Mouse (Mus musculus) midbrain, embryonic 15.5 days (tissue): ENCODE results near the gene Chd3. TPM values are rescaled to one million over a fixed set of nuclear protein-coding genes. Genes with fewer than 3 reads are reported as not detected.
A peak's percentile ranks its signal among the peaks of the same experiment; 100 is the strongest.

Experiments
- ATAC-seq: fragments of 200-750 bp; cut with Nextera tagmentation; replicated peaks from 2 replicates; pipeline ENCODE4 v1.8.0; 2017; ENCODE audit warnings: moderate TSS enrichment
- H3K27ac ChIP-seq: fragments of 300-500 bp; sonication (generic); 2 replicates; pipeline ENCODE4 v1.5.1; 2015; ENCODE audit warnings: mild to moderate bottlenecking, inconsistent platforms
- H3K27me3 ChIP-seq: fragments of 300-500 bp; sonication (generic); replicated peaks from 2 replicates; pipeline ENCODE4 v1.6.1; 2015; ENCODE audit warnings: inconsistent platforms
- H3K36me3 ChIP-seq: fragments of 300-500 bp; sonication (generic); replicated peaks from 2 replicates; pipeline ENCODE4 v1.6.1; 2015; ENCODE audit warnings: inconsistent platforms
- H3K4me1 ChIP-seq: fragments of 300-500 bp; sonication (generic); 2 replicates; pipeline ENCODE4 v1.6.1; 2015; ENCODE audit warnings: inconsistent platforms
- H3K4me2 ChIP-seq: fragments of 300-500 bp; sonication (generic); 2 replicates; pipeline ENCODE4 v1.6.1; 2015; ENCODE audit warnings: inconsistent platforms, mild to moderate bottlenecking, moderate library complexity
- H3K4me3 ChIP-seq: fragments of 300-500 bp; sonication (generic); 2 replicates; pipeline ENCODE4 v1.5.1; 2015; ENCODE audit warnings: mild to moderate bottlenecking, inconsistent platforms
- H3K9ac ChIP-seq: fragments of 300-500 bp; sonication (generic); 2 replicates; pipeline ENCODE4 v1.6.1; 2015; ENCODE audit warnings: mild to moderate bottlenecking, inconsistent platforms
- H3K9me3 ChIP-seq: fragments of 300-500 bp; sonication (generic); 2 replicates; pipeline ENCODE4 v1.6.1; 2016; ENCODE audit warnings: inconsistent platforms
- WGBS: fragments of 180-500 bp; shearing (Covaris S2); methylation state at CpG from one replicate; pipeline ENCODE4 v1.1.7; 2015; ENCODE audit warnings: mixed read lengths; 5-methylcytosine and 5-hydroxymethylcytosine counted together
- polyA plus RNA-seq: library from polyadenylated mRNA; unstranded; fragments of >200 nt; fragmentation: Nextera tagmentation; extraction: Ambion mirVana; gene quantifications from 2 replicates; pipeline ENCODE4 v1.2.1, GENCODE M21; 2015

Chd3 gene
- polyA plus RNA-seq, 1 experiment from 2014 or later = 102 TPM

DNA sequence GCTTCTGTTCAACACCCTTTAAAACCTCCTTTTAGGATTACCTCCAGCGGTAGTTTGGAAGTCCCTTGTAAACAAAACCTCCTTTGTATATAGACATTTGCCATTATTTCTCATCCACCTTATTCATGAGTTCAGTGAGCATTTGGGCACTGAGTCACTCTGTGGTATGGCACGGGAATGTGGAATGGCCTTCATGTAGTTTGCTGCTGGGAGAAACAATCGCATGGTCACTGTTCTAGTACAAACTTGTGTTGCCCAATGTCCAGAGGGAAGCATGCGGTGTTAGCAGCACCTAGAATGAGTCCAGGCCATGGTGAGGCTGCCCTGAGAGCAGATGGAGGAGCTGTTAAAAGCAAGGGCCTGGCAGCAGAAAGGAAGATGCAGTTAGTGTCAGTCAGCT, 34.4 kb downstream of the Chd3 start:
- Histone ChIP-seq H3K27me3 (no peaks in the 10 kb centered on the region; the same call in 1 of the 2 replicates), H3K4me1 (peaks cover 21% of the 10 kb centered on the region), H3K4me2 (no peak overlapping the region), H3K4me3 (no peak overlapping the region), H3K36me3 (no peaks in the 10 kb centered on the region), H3K9ac (no peak overlapping the region), H3K9me3 (0 out of 2 replicates have a peak, but pooled peaks cover 2% of the 10 kb centered on the region), H3K27ac (no peak overlapping the region)
- WGBS = 70% methylated on average over 4 of the region's 4 CpGs
- no peak for ATAC-seq

DNA sequence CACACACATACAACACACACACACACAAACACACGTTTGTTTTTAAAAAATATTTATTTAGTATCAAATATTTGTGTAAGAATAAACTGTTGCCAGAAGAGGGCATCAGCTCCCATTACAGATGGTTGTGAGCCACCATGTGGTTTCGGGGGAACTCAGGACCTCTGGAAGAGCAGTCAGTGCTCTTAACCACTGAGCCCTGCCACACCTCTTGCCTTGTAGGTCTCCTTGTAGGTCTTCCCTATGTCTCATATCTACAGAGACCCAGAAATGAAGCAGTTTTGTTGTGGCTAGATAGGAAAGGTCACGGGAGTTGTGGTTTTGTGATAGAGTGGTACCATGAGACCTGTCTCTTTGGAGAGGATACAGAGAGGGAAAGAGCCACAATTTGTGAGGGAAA, 35.3 kb downstream of the Chd3 start:
- peaks cover 18% of the 10 kb centered on the region for H3K4me1 ChIP-seq
- no peak overlapping the region for H3K9ac ChIP-seq
- 68% methylated on average over 3 of the region's 3 CpGs for WGBS
- no peak overlapping the region for H3K4me2 ChIP-seq
- no peak overlapping the region for H3K4me3 ChIP-seq
- no peaks in the 10 kb centered on the region; the same call in 1 of the 2 replicates for H3K27me3 ChIP-seq
- no peaks in the 10 kb centered on the region for H3K36me3 ChIP-seq
- ATAC-seq = no peak
- 0 out of 2 replicates have a peak, but pooled peaks cover 2% of the 10 kb centered on the region for H3K9me3 ChIP-seq
- no peak overlapping the region for H3K27ac ChIP-seq

- H3K9me3 ChIP-seq = 0 out of 2 replicates have a peak, but pooled peaks cover 2% of the 10 kb centered on the region
- H3K4me1 ChIP-seq = peaks cover 18% of the 10 kb centered on the region
- H3K4me3 ChIP-seq = no peak overlapping the region
- H3K4me2 ChIP-seq = peak overlapping the region; percentile 63
- no peak overlapping the region for H3K9ac ChIP-seq
- no peaks in the 10 kb centered on the region for H3K36me3 ChIP-seq
- ATAC-seq = no peak
- 40% methylated on average over 8 of the region's 8 CpGs for WGBS
- no peaks in the 10 kb centered on the region; the same call in 1 of the 2 replicates for H3K27me3 ChIP-seq
- peak overlapping the region; percentile 84 for H3K27ac ChIP-seq
Measured at GRCm38 (mm10) chr11:69332713-69333253, 36.4 kb downstream of the Chd3 start.

DNA sequence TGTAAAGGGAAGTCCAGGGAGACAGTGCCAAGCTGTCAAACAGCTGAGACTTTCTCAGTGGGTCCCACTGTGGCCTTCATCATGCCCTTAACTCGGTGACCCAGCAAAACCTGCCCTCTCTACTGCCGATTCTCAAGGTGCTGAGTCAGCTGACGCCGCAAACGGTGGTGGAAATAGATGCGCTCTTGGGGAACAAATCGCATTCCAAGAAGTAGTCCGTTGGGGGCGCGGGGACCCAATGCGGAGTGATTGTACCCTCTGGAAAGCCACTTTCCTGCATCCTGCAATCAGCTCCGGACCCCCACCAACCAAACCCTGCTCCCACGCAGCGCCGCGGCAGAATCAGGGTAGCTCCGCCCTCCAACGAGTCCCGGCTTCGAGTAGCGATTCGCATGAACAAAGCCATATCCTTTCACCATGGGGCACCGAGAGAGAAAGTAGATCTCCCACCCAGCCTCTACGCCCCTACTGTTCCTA, 37.2 kb downstream of the Chd3 start:
- H3K4me1 ChIP-seq = peaks cover 24% of the 10 kb centered on the region
- ATAC-seq = peak; percentile 78
- no peaks in the 10 kb centered on the region for H3K36me3 ChIP-seq
- H3K4me2 ChIP-seq = peak overlapping the region; percentile 63
- peak overlapping the region; percentile 42 for H3K4me3 ChIP-seq
- peak overlapping the region; percentile 84 for H3K27ac ChIP-seq
- H3K9ac ChIP-seq = peak overlapping the region; percentile 55
- H3K27me3 ChIP-seq = no peaks in the 10 kb centered on the region; the same call in 1 of the 2 replicates
- H3K9me3 ChIP-seq = no peaks in the 10 kb centered on the region
- under 1% methylated on average over 24 of the region's 24 CpGs for WGBS

- Histone ChIP-seq H3K9ac (no peak overlapping the region), H3K4me2 (peak overlapping the region; percentile 63), H3K4me3 (no peak overlapping the region)
Measured at GRCm38 (mm10) chr11:69331152-69331551, 38.1 kb downstream of the Chd3 start.

GRCm38 (mm10) chr11:69328517-69328916, 40.7 kb downstream of the Chd3 start:
- Histone ChIP-seq H3K27ac (no peak overlapping the region), H3K4me3 (no peak overlapping the region), H3K9me3 (no peaks in the 10 kb centered on the region), H3K4me2 (no peak overlapping the region), H3K36me3 (no peaks in the 10 kb centered on the region), H3K4me1 (peaks cover 51% of the 10 kb centered on the region), H3K27me3 (no peaks in the 10 kb centered on the region), H3K9ac (no peak overlapping the region)
- 93% methylated on average over 6 of the region's 6 CpGs for WGBS
- no peak for ATAC-seq

More at GRCm38 (mm10) chr11:69331152-69331551, 38.1 kb downstream of the Chd3 start:
- Histone ChIP-seq H3K27ac (no peak overlapping the region), H3K27me3 (no peaks in the 10 kb centered on the region; the same call in 1 of the 2 replicates), H3K4me1 (peaks cover 31% of the 10 kb centered on the region), H3K36me3 (no peaks in the 10 kb centered on the region), H3K9me3 (no peaks in the 10 kb centered on the region)
- WGBS = 97% methylated on average over 6 of the region's 6 CpGs
- ATAC-seq = no peak

DNA sequence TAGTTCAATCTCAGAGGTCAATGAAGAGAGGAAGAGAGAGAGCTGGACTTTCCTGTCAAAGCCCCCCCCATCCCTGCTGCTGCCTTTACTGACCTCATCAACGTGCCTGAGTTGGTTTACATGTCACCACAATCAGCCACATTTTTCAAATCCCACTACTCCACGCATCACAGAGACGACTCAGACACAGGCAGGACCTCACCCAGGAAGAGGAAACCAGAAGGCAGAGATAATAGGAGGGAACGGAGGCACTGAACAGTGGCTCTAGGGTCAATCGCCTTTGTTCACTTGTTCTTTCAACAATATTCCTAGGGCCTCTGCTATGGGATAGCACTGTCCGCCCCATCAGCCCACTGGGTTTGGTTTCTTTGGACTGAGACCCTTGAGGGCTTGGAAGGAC, 41.6 kb downstream of the Chd3 start:
- Histone ChIP-seq H3K27ac (no peak overlapping the region), H3K4me2 (no peak overlapping the region), H3K4me1 (peaks cover 51% of the 10 kb centered on the region), H3K9me3 (no peaks in the 10 kb centered on the region), H3K36me3 (no peaks in the 10 kb centered on the region), H3K4me3 (no peak overlapping the region), H3K9ac (no peak overlapping the region), H3K27me3 (no peaks in the 10 kb centered on the region)
- 58% methylated on average over 6 of the region's 6 CpGs for WGBS
- no peak for ATAC-seq

- no peak for ATAC-seq
- no peaks in the 10 kb centered on the region for H3K27me3 ChIP-seq
- H3K9me3 ChIP-seq = no peaks in the 10 kb centered on the region
- WGBS = 15% methylated on average over 9 of the region's 9 CpGs
- H3K9ac ChIP-seq = no peak overlapping the region
- H3K36me3 ChIP-seq = no peaks in the 10 kb centered on the region
- H3K27ac ChIP-seq = no peak overlapping the region
- H3K4me1 ChIP-seq = peaks cover 51% of the 10 kb centered on the region
- peak overlapping the region; percentile 94 for H3K4me2 ChIP-seq
- H3K4me3 ChIP-seq = peak overlapping the region; percentile 51; the same call in 1 of the 2 replicates
Measured at GRCm38 (mm10) chr11:69327157-69327442, 42.1 kb downstream of the Chd3 start.

DNA sequence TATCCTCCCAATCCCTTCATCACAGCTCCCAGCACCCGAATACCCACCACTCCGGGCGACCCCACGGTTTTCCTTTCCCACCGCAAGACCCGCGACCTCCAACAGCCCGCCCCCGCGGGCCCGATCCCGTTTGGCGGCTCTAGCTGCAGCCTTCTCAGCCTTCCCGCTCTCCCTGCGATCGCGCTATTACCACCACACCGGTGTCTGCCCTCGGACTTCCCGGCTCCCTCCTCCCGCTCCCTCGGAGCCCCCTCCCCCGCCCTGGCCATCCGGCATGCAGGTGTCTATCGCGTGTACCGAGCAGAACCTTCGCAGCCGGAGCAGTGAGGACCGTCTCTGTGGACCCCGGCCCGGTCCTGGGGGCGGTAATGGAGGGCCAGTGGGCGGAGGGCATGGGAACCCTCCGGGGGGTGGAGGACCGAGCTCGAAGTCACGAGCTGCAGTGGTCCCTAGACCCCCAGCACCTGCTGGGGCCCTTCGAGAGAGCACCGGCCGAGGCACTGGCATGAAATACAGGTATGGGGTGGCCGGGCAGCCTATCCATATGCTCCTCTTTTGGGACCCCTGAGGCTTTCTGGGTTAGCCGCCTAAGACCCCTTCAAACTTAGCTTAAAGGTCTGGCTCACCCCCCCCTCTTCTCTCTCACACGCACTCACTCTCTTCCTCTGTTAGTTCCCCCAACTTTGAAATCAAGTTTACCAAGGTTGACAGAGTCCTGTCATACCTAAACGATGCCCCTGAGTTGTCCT, 42.6 kb downstream of the Chd3 start:
- H3K4me2 ChIP-seq = peak overlapping the region; percentile 94
- peaks cover 54% of the 10 kb centered on the region for H3K4me1 ChIP-seq
- 1% methylated on average over 45 of the region's 45 CpGs for WGBS
- ATAC-seq = 0 out of 2 replicates have a peak, but pooled peaks have one; percentile 15
- peak overlapping the region; percentile 51 for H3K4me3 ChIP-seq
- H3K36me3 ChIP-seq = no peaks in the 10 kb centered on the region
- H3K27ac ChIP-seq = no peak overlapping the region
- no peaks in the 10 kb centered on the region for H3K9me3 ChIP-seq
- H3K9ac ChIP-seq = peak overlapping the region; percentile 60
- H3K27me3 ChIP-seq = no peaks in the 10 kb centered on the region

DNA sequence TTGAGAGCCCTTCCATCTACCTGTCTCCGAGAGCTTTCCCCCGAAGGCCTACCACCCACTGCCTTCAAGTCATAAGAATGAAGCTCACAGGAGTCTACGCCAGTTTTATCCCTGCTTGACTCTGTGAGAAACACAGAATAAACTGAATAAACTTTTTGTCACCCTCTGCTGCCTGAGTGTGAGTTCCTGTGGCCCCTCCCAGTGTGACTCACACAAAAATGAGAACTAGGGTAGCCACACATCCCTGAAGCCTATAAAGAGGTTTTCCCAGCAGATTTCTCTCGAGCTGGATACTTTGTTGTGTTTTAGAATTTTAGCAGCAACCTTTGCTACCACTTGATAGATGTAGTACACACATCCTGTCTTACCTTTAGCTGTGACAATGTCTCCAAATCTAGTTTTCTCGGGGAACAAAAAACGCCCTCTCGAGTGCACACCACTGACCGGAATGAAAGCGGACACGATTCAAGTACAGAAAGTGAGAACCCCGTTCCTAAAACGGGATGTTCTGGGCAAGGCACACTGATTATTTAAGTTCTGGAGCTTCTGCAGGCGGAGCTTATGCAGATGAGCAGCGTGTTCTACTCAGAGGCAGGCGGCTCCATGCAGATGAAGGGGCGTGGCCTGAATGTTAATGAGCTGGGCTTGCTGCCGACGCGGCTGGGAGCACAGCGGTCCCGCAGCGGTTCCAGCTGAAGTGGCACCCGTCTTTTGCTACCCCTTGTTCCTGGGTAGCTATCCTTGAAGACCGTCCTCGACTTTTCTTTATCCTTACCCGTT, 43.4 kb downstream of the Chd3 start, which contains the start of gene Kcnab3:
TSS of gene Kcnab3 (plus strand) at position 631 of the 780 bp plus-strand sequence.
- Histone ChIP-seq H3K27ac (no peak within 1 kb of the TSS), H3K9me3 (no peaks in the 10 kb centered on the region), H3K27me3 (no peaks in the 10 kb centered on the region), H3K4me1 (peaks cover 54% of the 10 kb centered on the region), H3K4me2 (peak within 1 kb of the TSS; percentile 94), H3K9ac (peak within 1 kb of the TSS; percentile 60), H3K36me3 (no peaks in the 10 kb centered on the region), H3K4me3 (peak within 1 kb of the TSS; percentile 51)
- peak; percentile 45; the same call in 1 of the 2 replicates for ATAC-seq
- WGBS = 11% methylated on average over 26 of the region's 26 CpGs

DNA sequence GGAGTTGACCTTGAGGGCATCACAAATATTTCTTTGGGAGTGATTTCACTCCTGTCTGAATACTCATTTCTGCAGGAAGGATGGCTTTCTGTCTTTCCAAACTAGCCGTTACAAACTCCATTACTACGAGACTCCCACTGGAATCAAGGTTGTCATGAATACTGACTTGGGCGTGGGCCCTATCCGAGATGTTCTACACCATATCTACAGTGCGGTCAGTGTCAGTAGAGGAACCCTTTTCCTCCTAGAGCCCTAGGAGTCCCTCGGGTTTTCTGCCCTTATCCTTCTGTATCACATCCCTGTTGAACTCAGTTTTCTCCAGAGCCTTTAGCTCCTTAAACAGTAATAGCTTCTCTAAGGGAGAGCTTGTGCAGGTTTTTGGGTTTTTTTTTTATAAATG, 44.5 kb downstream of the Chd3 start:
- ATAC-seq = no peak
- Histone ChIP-seq H3K4me1 (peaks cover 54% of the 10 kb centered on the region), H3K27ac (no peak overlapping the region), H3K9me3 (no peaks in the 10 kb centered on the region), H3K27me3 (no peaks in the 10 kb centered on the region), H3K9ac (peak overlapping the region; percentile 66), H3K4me3 (peak overlapping the region; percentile 54), H3K4me2 (peak overlapping the region; percentile 84), H3K36me3 (no peaks in the 10 kb centered on the region)
- 87% methylated on average over 6 of the region's 6 CpGs for WGBS

GRCm38 (mm10) chr11:69323667-69324111, 45.5 kb downstream of the Chd3 start, which contains the start of the genes Cntrob and Trappc1:
TSS of gene Cntrob (minus strand) at chr11:69323775.
TSS of gene Trappc1 (plus strand) at chr11:69323980.
- H3K27ac ChIP-seq = peak within 1 kb of the TSS; percentile 85
- H3K36me3 ChIP-seq = peaks cover 8% of the 10 kb centered on the region; the same call in 1 of the 2 replicates
- peak within 1 kb of the TSS; percentile 54 for H3K4me3 ChIP-seq
- peak within 1 kb of the TSS; percentile 84 for H3K4me2 ChIP-seq
- ATAC-seq = peak; percentile 95
- WGBS = 0% methylated on average over 30 of the region's 30 CpGs
- H3K4me1 ChIP-seq = peaks cover 54% of the 10 kb centered on the region
- no peaks in the 10 kb centered on the region for H3K27me3 ChIP-seq
- H3K9me3 ChIP-seq = no peaks in the 10 kb centered on the region
- peak within 1 kb of the TSS; percentile 66 for H3K9ac ChIP-seq
